Mouse (Mus musculus) telencephalon, adult 2 months (tissue): ENCODE results near the gene Edar.
"Not testable (repeated sequence)": the region's sequence is repeated elsewhere in the genome, so short reads cannot be mapped to it uniquely, and the experiment has no call there.

Experiments
- DNase-seq: peaks from one replicate; pipeline ENCODE4 v3.0.0-alpha.2; 2011; ENCODE audit warnings: low read depth, low spot score

The Edar gene

DNA sequence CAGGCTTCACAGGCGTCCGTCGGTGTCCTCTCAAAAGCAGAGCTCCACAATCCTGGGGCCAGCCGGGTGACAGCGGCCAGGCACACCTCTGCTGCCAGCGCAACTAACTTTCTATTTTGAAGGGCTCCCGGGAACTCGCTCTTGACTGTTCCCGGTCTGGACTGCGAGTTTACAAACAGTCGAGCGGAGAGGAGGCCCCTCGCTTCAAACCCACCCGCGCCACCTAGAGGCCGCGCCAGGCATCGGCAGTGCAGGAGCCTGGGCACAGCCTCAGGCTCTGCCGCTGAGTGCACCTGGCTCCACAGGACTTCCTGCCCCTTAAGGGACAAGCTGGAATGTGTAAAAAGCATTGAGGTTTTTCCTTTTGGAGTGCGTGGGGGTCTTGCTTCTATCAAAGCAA, at the start of gene Edar:
TSS of gene Edar (minus strand) at position 122 of the 400 bp plus-strand sequence.
- DNase-seq = no peak

DNA sequence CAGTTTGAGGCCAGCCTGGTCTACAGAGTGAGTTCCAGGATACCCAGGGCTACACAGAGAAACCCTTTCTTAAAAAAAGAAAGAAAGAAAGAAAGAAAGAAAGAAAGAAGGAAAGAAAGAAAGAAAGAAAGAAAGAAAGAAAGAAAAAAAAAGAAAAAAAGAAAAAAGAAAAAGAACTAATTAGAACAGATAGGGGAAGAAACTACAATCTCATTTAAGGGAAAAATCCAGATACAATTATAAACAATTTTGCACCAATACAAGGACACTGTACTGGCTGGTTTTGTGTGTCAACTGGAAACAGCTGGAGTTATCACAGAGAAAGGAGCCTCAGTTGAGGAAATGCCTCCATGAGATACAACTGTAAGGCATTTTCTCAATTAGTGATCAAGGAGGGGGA, 42.7 kb upstream of the Edar start, which contains the start of gene Gm17542:
TSS of gene Gm17542 (minus strand) at position 101 of the 400 bp plus-strand sequence.
- not testable (repeated sequence) for DNase-seq

DNA sequence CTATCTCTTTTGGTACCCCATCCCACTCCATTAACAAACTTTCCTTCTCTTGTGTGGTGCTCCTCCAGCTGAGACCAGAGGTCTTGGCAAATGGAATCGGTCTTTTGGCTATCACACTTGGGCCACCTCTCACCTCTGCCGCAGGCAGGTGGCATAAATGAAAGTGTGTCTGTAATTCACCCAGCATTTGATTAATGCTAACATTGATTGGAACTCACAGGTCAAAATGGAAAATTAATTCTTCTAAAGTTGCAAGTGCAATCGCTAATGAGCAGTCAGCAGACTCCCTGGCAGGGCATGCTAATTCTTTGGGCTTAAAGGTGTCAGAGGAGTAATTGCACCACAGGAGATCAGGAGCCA, 39.3 kb upstream of the Edar start:
- DNase-seq = no peak

DNA sequence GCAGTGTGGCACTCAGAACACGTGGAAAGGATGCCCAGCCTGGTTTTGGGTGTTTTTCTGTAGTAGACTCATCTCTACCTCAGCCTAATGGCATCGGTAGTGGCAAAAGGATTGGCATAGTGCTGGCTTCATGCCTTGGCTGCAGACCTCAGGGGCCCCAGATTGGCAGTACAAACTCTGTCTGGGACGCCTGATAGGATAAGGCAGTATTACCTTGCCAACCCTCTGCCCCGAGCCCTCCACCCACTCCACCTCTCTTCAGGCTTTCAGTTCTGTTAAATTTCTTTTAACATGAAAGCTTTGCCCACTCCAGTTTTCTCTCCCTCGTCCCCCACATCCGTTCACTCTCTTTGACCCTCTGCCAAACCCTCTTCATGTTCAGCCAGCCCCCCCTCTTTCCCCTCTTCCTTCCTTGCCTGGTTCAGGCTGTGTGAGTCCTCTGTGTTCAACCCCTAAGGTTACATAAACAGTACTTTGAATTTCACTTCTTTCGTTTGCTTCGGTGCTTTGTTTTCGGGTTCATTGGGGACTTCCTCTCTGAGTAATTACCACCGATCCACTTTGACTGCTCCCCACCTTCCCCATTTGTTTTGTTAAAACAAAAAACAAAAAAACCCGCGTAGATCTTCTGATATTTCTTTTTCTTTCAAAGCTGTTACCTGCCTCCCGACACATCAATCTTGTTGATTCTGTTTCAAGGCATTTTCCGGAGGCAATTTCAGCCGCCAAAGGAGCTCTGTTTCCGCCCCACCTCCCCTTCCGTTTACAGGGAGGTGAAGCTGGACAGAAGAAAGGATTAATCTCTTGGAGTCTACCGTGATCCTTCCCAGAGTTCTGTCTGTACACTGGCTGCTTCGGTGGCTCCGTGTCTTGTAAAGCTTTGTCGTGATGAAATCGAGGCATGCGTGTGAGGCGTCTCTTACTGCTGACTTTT, 38.7 kb upstream of the Edar start:
- DNase-seq = no peak

GRCm38 (mm10) chr10:58713225-58713624, 37.8 kb upstream of the Edar start:
- DNase-seq = no peak

DNA sequence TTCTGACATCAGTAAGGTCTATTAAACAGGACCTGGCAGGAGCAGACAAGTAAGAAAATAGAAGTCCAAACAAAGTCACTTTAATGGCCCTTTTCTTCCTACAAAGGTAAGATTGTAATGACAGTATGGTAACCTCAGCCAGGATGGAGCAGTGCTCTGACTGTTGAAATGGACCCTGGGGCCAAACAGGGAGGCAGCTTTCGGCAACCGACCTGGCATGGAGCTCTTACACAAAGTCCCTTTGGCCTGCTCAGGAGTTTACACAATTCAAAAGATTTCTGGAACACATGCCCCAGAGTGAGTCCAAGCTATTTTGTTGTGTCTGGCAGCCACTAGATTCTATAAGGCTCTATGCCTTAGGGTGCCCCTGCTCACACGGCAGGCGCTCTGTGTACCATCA, 33.6 kb upstream of the Edar start:
- DNase-seq = no peak

DNA sequence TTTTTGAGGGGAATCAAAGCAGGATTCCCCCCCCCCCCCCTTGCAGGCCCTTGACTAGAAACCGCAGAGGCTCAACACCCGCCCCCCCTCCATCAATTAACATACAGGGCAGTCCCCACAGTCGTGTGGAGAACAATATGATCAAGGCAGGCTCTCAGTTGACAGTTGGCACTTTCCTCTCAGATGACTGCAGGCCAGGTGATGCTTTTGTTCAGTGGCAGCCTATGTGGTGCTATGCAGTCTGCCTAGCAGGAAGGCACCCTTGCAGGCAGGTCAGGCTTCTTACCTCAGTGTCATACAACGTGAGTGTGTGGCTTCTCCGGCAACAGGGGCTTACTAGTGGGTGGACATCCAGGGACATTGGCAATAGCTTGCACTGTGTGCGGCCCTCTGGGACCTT, 25.1 kb upstream of the Edar start:
- no peak for DNase-seq

GRCm38 (mm10) chr10:58700160-58700559, 24.7 kb upstream of the Edar start:
- no peak for DNase-seq

GRCm38 (mm10) chr10:58698955-58699354, 23.5 kb upstream of the Edar start:
- DNase-seq = peak; percentile 44

DNA sequence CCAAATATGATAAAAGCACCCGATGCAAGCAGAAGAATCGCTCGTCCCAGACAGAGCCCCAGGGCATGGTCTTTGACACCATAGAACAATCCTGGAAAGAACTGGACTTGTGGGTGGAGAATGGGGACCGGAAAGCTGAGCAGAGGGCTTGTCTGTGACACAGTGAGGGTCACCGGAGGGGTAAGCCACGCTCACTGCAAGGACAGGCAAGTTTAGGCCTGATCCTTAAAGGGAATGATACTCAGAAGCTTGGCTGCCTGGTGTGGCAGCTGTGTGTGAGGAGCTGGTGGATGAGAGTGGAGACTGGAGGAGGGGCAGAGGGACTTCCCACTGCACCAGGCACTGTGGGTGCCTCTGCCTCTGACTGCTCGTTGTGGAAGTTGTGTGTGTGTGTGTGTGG, 15.6 kb upstream of the Edar start:
- DNase-seq = no peak

- DNase-seq = peak; percentile 21
Measured at GRCm38 (mm10) chr10:58679298-58679697, 3.8 kb upstream of the Edar start.

- DNase-seq = peak; percentile 29
Measured at GRCm38 (mm10) chr10:58673278-58674061, 2.0 kb downstream of the Edar start.

DNA sequence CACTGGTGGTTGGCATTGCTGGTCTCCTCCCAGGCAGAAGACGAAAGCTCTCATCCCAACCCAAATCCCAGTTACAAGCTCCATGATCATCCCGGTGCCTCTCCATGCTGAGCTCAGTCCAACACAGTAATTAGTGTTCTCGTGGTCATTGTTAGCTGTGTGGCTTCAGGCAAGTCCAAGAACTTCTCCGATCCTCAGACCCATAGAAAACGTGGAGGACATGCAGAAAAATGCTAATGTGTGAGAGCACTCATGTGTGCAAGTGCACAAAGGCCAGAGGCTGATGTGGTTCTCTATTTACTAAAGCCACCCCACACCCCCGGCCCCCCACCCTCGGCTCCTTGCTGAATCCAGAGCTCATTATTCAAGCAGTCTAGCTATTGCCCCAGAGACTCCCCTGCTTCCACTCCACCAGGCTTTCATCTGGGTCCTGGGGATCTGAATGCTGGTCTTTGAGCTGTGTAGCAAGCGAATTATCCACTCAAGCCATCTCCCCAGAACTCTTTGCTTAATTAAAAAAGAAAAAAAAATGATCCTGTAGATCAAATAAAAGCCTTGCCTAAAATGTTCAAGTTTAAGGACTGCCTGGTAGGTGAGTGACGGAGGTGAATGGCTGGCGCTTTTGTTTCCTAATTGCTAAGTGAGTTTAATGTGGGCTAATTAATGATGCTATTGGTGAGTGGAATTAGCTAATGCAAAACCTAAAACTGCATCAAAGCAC, 2.7 kb downstream of the Edar start:
- no peak for DNase-seq

GRCm38 (mm10) chr10:58663868-58664267, 11.6 kb downstream of the Edar start:
- DNase-seq = no peak

- no peak for DNase-seq
Measured at GRCm38 (mm10) chr10:58663417-58663816, 12.0 kb downstream of the Edar start.

DNA sequence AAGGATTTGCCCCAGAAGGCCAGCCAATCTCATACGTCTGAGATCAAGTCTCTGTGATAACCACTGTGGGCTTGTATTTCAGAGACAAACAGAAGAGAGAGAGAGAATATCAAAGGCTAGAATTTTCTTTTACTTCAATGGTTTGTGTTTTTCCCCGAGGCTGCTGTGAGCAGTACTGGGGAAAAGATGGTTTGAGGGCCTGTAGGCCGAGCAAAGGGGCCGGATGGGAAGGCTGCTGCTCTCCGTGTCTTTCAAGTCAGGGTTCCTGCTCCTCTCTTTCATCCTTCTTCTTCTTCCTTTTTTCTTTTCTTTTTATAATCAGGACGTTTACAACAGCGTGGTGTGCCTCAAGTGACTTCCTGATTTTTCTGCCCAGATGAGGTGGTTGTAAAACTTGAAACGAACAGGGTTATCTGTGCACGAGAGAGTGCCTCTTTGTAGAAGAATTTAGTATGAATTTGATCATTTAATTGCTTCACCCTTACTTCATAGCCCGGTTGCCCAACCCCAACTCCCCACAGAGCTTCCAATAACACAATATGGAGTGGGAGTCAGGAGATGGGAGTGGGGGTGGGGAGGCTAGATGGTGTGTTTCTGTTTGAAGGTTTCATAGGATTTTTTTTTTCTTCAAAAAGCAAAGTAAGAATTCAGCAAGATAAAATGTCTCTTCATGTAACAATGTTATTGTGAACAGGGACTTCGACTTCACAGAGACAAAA, 16.0 kb downstream of the Edar start:
- no peak for DNase-seq

DNA sequence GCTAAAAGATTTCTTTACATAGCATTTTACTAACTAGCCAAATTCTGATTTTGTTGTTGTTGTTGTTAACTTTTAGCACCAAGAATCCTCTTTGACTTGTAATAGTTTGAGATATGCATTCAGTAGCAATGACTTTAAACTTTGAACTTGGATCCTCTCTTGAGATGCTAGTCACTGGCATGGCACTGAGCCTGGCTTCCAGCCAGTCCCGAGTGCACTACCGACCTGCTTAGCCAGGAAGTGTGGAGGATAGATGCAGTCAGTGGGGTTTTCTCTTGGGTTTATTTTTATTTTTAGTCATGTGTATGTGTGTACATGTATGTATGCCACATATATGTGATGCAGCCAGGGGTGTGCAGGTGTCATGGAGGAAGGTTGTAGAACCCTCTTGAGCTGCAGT, 17.7 kb downstream of the Edar start:
- no peak for DNase-seq

DNA sequence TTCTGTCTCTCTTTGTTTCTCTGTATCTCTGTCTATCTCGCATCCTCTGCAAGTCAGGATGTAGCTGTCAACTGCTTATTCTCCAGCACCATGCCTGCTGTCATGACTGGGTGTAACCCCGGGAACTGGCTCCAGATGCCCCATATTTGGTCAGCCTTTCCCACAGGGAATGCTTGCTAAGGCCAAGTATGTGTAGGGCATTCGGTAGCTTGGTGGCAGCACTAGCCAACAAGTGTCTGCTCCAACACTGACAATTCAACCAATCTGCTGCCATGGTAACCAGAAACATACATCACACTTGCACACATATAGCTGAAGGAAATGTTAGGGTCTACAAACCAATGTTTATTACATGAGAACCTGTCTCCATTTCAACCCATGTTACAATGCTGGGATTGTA, 21.8 kb downstream of the Edar start:
- DNase-seq = no peak

DNA sequence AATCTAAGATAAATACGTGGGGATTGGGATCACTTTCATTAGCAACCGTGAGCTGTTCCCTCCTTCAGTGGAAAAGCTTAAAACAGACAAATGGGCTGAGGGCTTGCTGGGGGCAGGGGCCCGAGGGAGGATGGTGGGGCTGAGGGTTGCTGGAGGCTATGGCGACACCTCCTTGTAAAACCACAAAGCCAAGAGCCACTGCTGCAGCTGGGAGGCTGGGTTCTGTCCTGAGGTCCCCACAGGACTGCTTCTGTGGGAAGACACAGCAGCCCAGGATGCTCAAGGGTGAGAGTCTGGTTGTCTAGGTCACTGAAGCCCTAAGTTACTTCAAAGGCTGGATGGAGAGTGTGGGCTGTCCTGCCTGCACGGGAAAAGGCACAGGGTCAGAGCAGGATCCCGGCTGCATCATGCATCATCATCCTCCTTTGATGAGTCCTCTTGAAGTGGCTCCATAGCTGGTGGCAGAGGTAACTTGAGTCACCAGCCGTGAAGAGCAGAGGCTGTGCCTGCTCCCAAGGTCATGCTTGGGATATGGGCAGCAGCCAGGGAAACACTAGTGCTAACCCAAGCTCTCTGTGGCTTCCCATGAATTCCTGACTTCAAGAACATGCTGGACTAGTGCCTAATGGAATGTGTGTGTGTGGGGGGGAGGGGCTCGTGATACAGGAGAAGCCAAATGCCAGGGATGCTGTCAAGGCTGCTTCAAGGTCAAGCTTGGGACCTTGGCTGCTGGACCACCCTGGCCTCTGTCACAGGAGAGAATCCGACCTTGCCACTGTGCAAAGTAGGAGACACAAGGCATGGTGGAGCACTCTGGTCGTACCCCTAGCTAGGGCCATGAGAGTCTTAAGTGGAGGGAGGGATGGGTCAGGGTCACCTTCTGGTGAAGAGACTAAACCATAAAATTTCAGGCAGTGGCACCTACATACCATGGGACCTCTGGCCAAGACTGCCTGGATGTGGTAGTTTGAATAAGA, 22.7 kb downstream of the Edar start:
- no peak for DNase-seq

- no peak for DNase-seq
Measured at GRCm38 (mm10) chr10:58652045-58652417, 23.4 kb downstream of the Edar start.
